Mouse (Mus musculus) olfactory bulb, adult 2 months (tissue): ENCODE results near the gene Tor1b.

Experiments
- CTCF ChIP-seq: fragments of 200-500 bp; IDR thresholded peaks from 2 replicates; pipeline ENCODE4 v1.5.1; 2012; ENCODE audit warnings: low read depth, mild to moderate bottlenecking, low read length, moderate library complexity; ENCODE audit not compliant: insufficient read depth
- POLR2A ChIP-seq: fragments of 200-500 bp; IDR thresholded peaks from 2 replicates; pipeline ENCODE4 v1.6.1; 2012; ENCODE audit warnings: mild to moderate bottlenecking, low read depth, low read length, moderate library complexity; ENCODE audit not compliant: insufficient read depth

DNA sequence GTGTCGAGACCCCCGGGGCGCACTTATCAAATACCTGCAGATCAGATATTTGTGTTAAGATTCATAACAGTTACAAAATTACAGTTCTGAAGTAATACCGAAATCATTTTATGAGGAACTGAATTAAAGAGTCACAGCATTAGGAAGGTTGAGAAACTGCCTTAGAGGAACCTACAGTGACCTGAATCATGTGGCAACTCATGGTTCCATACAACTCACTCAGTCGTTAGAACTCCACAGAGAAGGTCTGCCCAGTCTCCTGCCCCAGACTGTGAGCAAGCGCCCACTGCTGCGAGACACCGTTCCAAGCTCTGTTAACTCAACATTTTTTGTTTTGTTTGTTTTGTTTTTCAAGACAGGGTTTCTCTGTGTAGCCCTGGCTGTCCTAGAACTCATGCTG is 12.9 kb downstream of the Tor1b start:
- TF ChIP-seq CTCF, result no peak
- no peak for TF ChIP-seq POLR2A
